Mouse (Mus musculus): Measurements from ENCODE around the gene Ms4a3.

DNA sequence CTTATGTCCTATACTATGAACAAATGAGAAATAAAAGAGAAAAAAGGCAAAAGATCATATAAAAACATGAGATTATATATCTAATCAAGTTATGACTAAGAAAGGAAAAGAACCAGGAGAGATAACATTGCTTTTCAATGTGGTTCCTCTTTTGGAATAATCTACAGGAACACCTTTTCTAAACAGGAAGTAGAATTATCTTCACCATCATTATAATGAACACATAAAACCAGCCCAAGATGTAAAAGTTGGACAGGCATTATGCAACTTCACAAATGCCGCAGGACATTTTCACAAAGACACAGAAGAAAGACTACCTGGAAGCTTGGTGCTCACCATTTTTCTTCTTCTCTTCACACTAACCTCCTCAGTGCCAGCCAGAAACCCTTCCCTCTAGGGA, 27.6 kb downstream of the Ms4a3 start:
- no peak for TF ChIP-seq CTCF (conservative IDR thresholded peaks at IDR 0.05 in 1 of 2, IDR thresholded peaks at IDR 0.05 in 1 of 2; ENCODE audit: low read depth in 2 of 2, low read length in 2 of 2)
- TF ChIP-seq EP300 (IDR thresholded peaks at IDR 0.05; ENCODE audit: low read length), result no peak
- TF ChIP-seq TCF12 (IDR thresholded peaks at IDR 0.05; ENCODE audit: low read depth, low read length), result no peak
- TF ChIP-seq MYC (IDR thresholded peaks at IDR 0.05; ENCODE audit: low read depth, low read length), result no peak
- no peak for TF ChIP-seq POLR2A (IDR thresholded peaks at IDR 0.05; ENCODE audit: low read depth, low read length)
- TF ChIP-seq IRF4 (IDR thresholded peaks at IDR 0.05; ENCODE audit: low read depth, low read length), result no peak
- no peak for TF ChIP-seq ZMIZ1 (IDR thresholded peaks at IDR 0.05; ENCODE audit: low read depth, low read length)
